Mouse (Mus musculus): ENCODE results near the gene Scube1.

Gene Scube1

DNA sequence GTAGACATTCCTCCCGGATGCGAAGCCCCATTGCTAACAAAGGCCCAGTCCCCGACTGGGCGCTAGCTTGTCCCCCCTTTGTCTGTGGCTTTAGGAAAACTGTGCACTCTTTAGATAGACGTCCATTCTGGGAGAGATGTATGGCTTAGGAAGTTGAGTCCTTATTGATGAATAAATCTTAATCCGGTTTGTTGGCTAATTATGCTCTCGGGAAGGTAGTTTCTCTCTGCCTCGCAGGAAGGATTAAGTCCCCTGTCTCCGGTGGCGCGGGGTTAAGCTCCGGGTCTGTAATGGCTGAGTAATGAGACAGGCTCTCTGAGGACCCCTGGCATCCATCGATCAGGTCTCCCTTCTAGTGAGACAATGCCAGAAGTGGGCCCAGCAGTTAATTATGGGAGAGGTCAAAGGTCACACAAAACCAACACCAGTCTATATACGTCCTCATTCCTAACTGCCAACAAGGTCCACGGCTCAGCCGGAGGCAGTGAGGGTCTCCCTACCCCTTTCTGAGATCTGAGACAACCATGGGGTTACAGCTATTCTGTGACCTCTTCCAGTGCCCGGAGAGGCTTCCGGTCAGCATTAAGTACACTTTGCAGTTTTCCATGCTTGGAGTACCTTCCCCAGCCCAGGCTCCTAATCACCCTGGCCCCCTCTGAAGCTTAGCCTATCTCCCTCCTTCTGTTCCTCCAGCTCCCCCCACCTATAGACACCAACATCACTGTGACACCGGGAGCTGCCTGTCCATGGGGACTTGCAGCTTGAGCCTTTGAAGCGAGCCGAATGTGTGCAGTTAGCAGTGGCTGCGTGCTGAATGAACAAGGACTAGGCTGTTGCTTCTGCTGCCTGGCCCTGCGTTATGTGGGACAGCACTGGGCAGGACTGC, 14.7 kb downstream of the Scube1 start:
- no peak for DNase-seq (ENCODE audit: extremely low read depth, low read depth, low spot score)

DNA sequence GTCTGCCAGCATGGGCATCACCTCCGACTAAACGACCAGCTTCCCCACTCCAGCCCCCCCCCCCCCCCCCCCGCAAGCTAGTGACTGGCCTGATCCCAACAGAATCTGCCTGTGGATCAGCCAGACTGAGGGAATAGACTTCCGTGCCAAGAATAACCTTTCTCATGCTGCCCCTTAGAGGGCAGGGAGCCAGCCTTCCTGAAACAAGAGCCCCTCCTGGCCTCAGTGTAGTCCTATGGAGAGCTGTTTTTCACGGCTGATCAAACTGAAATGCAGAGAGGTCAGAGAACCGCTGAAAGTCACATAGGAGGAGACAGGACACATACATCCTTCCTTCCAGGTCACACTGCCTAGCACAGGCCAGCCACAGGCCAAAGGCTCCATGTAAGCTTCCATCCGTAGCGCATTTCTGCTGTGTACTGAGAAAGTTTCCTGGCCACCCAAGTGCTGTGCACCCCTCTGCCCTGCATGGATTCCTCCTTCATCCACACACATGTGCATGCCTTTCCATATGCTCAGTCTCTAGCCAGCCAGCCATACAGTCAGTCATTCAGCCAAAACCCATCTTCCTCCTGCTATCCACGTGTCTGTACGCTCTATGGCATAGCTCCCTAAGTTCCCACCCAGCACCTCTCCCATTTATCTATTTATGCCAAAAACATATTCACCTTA, 18.2 kb downstream of the Scube1 start:
- DNase-seq (ENCODE audit: extremely low read depth, low read depth, low spot score): no peak

DNA sequence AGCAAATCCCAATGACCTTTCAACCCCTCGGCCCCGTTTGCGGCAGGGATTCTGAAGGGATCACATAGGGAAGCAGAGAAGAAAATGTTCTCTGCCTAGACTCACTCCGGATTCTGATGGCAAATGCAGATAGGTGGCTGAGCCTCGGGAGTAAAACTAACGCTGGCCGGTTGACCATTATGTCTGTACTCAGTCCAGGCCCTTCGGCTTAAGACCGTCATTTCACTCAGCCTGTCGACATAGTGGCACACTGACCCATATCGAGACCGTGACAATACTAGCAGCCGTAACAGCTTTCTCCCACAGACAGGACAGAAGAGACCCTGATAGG, 24.3 kb downstream of the Scube1 start:
- no peak for DNase-seq (ENCODE audit: extremely low read depth, low read depth, low spot score)

DNA sequence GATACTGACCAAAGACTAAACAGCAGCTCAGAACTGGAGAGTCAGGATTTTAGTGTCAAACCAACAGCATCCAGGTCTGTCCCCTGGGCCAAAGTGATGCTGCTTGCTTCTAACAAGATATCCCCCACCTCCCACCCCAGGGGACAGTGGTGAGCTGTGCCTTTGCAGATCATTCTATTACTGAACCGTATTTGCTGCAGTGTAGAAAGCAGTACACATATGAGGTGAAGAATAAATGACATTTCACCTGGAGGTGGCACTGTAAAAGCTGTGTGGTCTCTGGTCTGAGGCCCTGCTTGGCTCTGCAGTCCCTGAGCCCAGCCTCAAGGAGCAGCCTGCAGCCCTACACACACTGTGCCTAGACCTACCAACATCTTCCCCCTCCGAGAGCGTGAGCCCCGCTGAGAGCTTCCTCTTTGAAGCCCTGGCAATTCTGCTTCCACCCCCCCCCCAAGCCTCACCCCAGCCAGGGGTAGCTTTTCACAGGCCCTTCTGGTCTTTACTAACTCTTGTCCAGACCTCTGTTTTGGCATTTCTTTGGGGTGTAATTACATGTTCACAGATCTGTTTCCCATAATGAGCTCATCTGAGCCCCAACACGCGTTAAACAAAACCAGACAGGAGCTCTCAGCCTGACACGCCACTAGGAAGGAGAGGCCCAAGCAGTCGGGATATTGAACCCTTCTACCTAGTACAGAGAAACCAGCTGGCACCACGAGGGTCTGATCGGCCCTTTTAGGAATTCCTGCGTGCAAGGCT, 24.8 kb downstream of the Scube1 start:
- no peak for DNase-seq (ENCODE audit: extremely low read depth, low read depth, low spot score)

DNA sequence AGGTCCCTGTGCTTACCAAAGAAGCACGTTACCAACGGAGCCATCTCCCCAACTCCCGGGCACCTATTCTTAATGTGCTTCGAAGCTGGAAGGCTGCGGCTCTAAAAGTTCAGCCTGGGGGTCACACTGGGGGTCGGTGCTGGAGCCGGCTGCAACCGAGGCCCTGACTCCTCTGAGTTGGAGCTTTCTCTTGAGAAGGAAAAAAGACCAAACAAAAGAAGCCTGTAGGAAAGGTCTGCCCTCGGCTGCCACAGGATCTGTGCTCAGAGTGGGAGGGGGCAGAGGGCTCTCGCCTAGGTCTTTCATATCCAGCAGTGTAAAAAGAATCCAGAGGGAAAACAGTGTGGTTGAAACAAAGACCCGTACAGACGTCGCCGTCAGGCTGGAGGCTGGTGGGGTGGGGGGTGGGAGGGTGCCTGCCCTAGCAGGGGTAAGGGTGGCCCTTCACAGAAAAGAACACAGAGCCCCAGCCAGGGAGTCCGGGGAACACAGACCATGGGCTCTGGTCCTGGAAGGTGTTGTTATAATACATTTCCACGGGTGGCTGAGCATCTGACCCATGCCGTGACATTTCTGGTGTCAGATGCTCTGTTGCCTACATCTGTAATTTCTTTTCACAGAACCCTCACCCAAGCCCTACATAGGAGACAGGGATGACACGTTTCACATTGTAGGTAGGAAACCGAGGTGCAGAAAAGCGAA, 25.5 kb downstream of the Scube1 start:
- no peak for DNase-seq (ENCODE audit: extremely low read depth, low read depth, low spot score)

DNA sequence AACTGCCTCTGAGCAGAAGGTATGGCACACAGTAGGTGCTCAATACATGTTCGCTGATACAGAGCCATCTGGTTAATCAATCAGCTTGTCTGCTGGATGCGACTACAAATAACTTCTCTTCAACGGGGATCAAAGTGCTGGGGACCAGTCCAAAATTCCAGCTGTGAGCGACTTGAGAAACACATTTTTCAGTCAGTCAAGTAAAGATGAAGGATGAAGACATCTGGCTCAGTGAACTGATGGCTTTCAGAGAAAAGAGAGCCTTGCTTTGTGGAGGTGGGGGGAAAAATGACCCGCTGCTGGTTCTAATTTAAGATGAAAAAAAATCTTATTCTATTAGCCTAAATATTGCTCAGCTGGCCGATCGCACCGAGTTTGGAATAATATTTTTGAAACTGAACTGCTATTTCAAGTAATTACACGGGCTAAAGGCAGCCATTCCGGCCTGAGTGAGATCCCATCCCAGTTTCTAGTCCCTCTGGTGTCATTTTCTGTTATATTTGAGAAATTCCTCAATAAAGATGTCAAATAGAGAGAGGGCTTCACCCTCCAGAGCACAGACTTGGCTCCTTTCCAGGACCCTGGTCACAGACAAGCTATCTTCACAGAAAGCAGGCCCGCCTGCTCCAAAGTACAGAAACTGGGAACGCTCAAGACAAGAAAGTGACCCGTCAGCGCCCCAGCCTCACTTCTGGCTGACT, 28.0 kb downstream of the Scube1 start:
- no peak for DNase-seq (ENCODE audit: extremely low read depth, low read depth, low spot score)

DNA sequence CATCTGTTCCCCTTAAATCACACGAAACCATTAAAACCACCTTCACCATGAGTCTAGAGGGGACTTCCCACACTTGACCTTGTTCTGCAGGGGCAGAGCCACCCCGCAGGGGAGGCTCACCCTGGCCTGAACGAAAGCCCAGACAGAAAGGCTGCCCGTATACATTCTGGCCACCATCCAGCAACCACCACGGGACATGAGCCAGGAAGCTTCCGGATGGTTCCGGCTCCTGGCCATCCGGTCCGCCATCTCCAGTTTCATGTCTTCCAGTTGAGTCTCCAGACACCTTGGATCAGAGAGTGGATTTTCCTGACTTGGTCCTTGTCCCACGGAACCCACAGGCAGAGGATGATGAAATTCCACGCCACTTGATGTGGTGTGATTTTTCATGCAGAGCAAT, 29.7 kb downstream of the Scube1 start:
- DNase-seq (ENCODE audit: extremely low read depth, low read depth, low spot score): no peak

DNA sequence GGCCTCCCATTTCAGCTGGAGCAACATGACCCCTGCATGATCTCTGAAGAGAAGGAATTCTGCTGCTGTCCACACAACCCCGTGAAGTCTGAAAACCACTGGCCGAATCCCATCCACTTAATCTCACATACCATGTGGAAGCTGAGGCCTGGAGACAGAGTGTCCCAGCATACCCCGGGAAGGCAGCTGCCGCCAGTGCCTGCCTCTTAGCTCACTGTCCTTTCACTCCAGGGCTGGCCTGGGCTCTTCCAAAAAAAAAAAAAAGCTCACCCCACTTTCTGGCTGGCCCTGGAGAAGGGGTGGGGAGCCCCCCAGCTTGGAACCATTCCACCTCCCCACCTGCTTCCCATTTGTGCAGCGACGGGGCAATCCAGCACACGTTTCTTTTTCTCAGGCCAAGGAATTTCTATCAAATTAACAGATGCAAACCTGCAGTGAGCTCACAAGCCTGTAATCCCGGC, 32.9 kb downstream of the Scube1 start:
- DNase-seq (ENCODE audit: extremely low read depth, low read depth, low spot score): no peak

DNA sequence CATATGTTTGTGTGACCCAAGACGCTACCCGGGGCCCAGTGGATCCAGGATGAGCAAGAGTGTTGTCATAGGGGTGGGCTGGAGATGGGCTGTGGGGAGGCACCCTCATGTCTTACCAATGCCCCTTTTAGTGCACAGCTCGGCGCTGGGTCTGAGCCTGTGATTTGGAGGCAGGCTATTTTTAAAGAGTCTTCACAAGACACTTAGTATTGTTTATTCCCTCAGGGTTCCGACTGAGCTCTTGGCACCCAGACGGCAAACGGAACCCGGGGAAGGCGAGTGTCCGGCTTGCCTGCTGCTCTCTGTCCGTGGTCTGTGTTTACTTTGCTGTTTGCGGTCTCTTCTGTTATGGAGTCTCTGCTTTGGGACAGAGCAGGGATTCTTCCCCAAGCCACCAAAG, 34.9 kb downstream of the Scube1 start:
- no peak for DNase-seq (ENCODE audit: extremely low read depth, low read depth, low spot score)

DNA sequence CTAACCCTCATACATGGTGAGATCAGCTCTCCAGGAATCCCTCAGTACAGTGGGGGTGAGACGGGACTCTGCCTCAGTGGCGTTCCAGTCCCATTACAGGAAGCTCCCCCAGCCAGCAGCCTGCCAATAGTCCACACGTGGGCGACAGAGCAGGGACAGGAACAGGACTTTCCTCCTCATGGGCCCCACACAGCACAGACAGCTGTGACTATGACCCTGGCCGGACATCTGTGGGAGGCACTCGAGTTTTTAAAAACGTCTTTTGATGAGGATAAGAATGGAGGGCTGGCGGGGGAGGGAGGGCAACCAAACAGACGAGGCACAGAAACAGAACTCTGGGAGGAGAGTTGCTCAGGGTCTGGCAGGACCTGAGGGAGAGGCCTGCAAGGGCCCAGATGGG, 38.2 kb downstream of the Scube1 start:
- no peak for DNase-seq (ENCODE audit: extremely low read depth, low read depth, low spot score)

DNA sequence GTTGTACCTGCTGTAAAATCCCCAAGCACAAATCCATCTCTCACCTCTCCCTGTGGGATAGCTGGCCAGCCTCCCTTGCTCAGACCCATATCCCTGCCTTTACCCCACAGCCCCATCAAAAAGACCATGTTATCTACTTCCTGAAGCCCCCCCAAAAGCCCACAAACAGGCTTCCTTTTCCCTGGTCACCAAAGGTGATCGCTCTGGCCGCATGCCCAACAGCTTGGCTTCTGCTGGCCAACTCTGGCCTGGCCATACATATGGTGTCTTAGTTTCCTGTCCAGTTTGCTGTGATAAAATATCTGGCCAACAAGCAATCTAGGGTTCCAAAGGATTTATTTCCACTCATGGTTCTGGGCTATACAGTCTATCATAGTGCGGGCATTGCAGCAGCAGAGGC, 38.9 kb downstream of the Scube1 start:
- no peak for DNase-seq (ENCODE audit: extremely low read depth, low read depth, low spot score)

DNA sequence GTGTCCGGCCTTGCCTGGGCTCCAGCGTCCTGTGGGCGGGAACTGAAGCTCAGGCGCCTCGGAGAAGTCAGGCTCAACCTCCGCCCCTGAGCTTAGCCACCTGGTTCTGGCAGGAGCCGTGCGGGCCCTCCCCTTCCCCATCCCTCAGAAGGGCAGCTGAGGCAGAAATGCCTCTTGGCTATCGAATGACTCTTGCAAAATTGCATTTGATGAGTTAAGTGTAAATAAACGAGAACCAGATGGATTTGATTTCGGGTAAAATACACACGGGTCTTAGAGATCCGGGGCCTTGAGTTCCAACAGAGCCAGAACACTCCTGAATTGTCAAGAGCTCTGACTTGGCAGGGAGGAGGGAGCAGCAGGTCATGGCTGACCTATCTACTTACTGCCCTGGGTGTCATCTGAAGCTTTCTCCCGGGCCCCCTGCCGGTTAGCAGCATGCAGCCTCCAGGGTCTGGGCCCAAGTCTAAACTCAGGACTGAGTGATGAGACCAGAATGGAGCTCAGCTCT, 41.7 kb downstream of the Scube1 start:
- no peak for DNase-seq (ENCODE audit: extremely low read depth, low read depth, low spot score)

DNA sequence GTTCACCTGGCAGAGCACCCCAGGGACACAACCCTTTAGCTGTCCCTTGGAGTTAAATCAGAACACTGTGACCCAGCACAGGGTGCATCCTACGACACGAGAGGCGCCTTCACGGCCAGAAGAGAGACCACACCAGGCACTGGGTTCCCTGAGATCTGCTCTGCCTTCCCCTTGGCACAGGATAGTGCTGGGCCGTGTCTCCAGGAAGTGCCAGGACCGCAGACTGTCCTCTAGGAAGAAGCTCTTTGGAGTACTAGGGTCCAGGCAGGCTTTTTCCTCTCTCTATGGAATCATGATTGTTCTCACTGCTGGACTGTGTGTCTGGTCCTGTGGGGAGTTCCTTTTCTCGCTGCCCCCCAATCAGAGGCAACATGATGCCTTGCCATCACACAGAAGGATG, 44.5 kb downstream of the Scube1 start:
- no peak for DNase-seq (ENCODE audit: extremely low read depth, low read depth, low spot score)

DNA sequence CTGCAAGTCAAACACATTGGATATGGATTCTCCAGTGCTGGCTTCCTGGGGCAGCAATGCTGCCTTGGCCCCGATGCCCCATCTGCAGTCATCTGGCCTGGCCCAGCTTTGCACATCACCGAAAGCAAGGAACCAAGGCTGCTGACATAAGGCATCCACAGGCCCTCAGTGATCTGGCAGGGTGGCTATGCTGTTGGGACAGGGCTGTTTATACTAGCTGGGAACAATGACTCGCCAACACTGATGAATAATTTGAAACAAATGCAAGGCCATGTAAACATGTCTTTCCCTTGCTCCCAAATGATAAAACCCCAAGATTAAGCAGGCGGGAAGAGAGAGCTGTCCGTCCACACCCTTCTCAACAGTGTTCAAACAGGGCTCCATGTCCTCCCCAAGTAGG, 45.1 kb downstream of the Scube1 start:
- no peak for DNase-seq (ENCODE audit: extremely low read depth, low read depth, low spot score)

DNA sequence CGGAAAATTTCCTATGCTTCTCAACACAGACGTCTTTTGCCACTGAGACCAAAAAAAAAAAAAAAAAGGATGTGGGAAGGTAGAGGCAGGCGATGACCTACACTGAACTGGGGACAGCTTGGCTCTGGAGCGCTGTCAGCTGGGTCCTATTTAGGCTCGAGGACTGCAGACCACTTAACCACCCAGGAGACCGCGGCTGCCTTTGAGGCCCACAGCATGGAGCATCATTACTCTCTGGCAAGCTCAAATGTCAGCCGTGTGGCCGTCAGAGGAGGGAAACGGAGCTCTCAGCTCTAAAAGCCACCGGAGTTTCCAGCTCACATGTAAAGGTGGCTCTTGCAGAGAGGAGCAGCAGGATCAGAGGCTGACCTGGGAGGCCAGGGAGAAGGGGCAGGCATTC, 46.2 kb downstream of the Scube1 start:
- DNase-seq (ENCODE audit: extremely low read depth, low read depth, low spot score): no peak

DNA sequence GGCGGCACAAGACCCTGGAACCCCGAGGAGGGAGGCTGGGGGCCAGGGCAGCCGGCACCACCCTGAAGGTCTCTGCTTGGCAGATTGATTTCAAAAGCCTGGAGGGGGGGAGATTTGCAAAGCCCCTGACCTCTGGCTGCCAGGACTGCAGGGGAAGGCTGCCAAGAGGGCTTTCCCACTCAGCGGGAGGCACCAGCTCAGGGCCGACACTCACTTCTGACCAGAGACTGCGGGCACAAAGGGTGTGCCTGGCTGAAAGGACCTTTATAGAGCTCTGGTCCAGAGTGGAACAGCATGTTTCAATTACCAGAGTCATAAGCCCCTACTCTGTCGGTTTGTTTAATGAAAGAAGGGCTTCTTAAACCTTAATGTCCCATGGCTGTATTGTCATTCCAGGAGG, 46.7 kb downstream of the Scube1 start:
- no peak for DNase-seq (ENCODE audit: extremely low read depth, low read depth, low spot score)

DNA sequence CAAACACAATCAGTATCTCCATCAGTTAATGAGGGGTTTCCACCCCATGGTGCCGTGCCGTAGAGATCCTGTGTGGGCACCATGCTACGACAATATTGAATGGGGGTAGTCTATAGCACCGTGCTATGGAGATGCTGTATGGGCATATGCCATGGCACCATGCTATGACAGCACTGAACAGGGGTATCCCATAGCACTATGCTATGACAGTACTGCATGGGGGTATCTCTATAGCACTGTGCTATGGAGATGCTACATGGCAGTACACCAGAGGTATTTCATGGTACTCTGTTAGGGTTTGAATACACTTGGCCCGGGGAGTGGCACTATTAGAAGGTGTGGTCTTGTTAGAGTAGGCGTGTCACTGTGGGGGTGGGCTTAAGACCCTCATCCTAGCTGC, 47.7 kb downstream of the Scube1 start:
- no peak for DNase-seq (ENCODE audit: extremely low read depth, low read depth, low spot score)

DNA sequence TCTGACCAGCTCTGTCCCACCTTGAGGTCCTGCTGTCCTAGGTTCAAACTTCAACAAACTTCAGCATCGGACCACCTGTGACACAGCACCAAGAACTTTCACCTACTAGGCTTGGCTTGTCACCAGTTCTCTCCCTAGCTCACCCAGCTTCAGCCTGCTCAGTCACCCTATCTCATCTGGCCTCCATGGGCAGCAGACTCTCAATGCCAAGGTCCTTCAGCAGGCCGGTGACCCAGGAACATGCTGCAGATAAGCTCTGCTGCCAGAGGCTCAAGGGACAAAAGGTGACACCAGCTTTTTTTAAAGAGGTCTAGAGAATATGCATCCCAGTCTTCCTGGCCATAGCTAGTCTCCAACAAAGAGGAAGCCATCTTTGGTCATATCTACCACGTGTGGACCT, 48.5 kb downstream of the Scube1 start:
- DNase-seq (ENCODE audit: extremely low read depth, low read depth, low spot score): no peak

DNA sequence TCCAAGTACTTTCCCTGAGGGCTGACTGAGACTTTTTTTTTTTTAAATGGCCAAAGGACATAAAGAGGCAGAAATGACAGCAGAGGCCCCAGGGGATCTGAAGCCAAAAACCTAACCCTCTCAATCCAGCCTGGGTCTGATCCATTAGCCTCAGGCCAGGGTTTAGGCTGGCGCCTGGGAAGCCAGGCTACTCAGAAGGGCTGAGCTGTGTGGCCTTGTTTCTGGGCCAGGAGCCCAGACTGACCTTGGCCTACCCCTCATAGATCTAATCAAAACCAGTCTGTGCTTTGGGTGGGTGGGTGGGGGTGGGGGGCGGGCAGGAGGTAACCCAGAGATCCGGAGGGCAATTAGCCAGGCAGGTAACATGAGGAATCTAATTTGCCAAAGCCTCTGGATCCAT, 51.2 kb downstream of the Scube1 start:
- no peak for DNase-seq (ENCODE audit: extremely low read depth, low read depth, low spot score)

DNA sequence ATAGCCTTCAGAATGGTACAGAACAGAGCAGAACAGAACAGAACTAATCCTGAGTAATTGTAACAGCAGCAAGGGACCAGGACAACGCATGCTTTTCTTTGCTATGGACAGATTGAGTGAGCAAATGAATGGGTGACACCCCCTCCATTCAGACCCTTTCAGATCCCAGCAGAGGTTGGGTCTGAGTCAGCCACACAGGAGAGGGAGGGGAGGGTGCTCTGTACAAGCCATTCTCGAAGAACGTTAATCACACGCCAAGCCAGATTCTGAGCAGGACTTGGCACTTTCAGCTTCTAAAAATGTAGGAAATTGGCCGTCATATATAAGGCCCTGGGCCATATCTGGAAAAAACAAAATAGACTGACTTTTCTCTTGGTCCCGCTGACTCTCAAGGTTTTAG, 57.3 kb downstream of the Scube1 start:
- no peak for DNase-seq (ENCODE audit: extremely low read depth, low read depth, low spot score)

DNA sequence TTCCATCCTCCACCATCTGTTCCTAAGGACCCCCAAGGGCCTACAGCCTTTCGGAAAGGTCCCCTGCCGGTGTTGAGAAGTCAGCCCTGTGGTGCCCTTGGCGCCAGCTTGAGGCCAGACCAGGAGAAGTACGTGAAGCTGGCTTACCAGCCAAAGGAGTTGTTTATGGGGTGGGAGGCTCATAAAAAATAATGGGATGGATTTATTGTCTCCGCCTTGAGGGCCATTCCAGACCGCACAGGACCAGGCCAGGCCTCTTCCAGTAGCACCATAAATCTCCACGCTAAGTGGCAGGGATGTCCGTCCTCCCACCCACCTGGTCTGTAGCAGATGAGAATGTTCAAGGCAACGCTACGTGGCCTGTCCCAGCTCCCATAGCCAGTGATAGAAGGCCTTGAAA, 58.4 kb downstream of the Scube1 start:
- no peak for DNase-seq (ENCODE audit: extremely low read depth, low read depth, low spot score)
